Mouse (Mus musculus) embryo, embryonic 9.5 days (tissue): ENCODE results near the gene Atp2b2.

Experiments used
- DNase-seq: peaks from one replicate; pipeline ENCODE4 v3.0.0-alpha.2; 2017; ENCODE audit errors: extremely low spot score

Gene Atp2b2

GRCm38 (mm10) chr6:113795241-113795702 is 247.1 kb downstream of the Atp2b2 start:
- peak; percentile 25 for DNase-seq

GRCm38 (mm10) chr6:113792368-113792767 is 250.0 kb downstream of the Atp2b2 start:
- DNase-seq, result no peak

DNA sequence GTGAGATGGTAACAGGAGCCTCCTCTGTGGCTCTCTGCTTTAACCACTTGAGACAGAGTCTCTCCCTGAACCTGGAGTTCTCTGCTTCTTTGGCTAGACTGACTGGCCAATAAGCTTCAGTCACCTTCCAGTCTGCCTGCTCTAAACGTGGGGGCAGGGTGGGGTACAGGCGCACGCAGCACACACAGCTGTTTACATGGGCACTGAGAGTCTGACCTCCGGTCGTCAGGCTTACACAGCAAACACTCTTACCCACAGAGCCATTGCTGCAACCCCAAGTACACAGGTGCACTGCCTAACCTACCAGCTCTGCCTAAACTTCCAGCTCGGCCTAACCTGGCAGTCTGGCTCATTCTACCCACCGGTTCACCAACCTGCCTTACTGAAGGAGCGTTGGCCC is 251.4 kb downstream of the Atp2b2 start:
- DNase-seq, result no peak

GRCm38 (mm10) chr6:113787459-113787968 is 254.9 kb downstream of the Atp2b2 start:
- DNase-seq, result no peak

DNA sequence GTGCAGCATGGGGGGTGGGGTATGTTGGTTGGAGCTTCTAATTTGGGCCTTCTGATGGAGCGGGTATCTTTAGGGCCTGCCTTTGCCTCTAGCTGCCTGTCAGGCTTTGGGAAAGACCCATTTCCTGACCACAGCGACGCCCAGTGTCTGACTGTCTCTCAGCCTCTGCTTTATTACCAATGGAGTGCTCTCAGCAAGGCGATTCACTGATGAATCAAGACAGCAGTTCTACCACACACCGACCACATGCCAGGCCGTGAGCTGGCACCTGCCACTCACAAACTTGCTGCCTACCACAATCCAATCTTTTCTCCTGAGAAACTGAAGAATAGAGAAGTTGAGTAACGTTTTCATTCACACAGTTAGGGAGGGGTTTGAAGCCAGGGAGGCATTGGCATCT is 256.8 kb downstream of the Atp2b2 start:
- DNase-seq, result no peak

- no peak for DNase-seq
These were observed 264.1 kb downstream of the Atp2b2 start for GRCm38 (mm10) chr6:113778229-113778753.

- no peak for DNase-seq
These were observed 273.6 kb downstream of the Atp2b2 start for GRCm38 (mm10) chr6:113768804-113769203.

DNA sequence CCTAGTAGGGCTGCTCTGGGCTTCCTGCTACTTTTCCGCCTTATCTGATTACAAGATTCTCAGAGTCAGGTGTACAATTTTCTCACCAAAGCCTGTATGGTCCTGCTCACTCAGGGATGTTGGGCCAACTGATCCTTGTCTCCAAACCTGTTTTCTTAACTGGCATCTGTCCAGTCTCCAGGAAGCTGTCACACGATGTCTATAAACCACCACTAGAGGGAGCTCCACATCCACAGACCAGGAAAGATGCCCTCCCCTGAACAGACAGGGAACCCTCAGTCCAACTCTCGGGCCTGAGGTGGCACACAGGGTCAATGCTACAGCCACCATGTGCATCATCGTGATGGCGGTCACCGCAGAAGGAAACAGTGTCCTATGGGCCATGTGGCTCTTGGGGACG is 280.8 kb downstream of the Atp2b2 start:
- DNase-seq, result peak; percentile 74

DNA sequence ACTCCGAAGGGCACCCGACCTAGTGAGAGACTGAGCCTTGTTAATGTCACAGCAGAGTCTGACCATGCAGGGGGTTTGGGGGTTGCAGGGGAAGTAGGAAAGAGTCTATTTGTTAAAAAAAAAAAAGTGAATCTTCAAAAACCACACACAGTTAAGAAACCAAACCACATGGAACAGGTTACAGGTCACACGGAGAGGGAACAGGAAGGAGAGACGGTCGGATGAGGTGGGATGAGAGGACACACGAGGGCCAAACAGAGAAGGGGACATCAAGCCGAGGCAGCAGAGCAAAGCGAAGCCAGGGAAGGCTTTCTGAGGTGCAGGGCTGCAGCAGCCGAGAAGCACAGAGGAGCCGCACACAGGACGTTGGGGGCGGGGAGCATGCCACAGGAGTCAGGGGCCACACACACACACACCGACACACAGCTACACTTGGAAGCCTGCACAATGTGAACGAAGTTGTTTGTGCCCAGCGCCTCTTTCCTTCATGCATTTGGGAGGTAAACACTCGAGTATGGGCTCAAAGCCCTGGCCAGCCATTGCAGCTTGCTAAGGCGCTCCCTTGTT is 293.2 kb downstream of the Atp2b2 start:
- DNase-seq, result peak; percentile 5

- DNase-seq, result peak; percentile 25
These were observed 294.1 kb downstream of the Atp2b2 start for GRCm38 (mm10) chr6:113748351-113748750.

DNA sequence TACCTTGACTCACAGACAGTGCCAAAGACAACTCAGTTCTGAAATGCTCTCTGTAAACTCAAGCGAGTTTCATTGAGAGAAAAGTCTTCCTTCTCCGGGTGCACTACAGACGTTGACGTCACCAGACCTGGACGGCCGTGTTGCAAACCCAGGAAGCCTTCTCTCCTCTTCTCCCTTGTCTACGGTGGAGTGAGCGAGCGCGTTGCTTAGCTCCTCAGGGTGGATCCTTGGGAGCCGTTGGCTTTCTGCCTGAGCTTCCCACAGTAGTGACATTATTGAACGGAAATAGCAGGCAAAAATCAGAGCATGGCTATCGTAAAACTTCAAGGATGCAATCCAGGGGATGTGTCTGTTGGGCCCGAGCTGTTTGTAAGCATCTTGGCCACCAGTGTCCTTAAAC is 295.1 kb downstream of the Atp2b2 start:
- no peak for DNase-seq

GRCm38 (mm10) chr6:113745117-113745516 is 297.3 kb downstream of the Atp2b2 start:
- DNase-seq, result no peak

- DNase-seq, result no peak
These were observed 299.3 kb downstream of the Atp2b2 start for GRCm38 (mm10) chr6:113743111-113743510.

GRCm38 (mm10) chr6:113742321-113742720 is 300.1 kb downstream of the Atp2b2 start:
- DNase-seq, result no peak

DNA sequence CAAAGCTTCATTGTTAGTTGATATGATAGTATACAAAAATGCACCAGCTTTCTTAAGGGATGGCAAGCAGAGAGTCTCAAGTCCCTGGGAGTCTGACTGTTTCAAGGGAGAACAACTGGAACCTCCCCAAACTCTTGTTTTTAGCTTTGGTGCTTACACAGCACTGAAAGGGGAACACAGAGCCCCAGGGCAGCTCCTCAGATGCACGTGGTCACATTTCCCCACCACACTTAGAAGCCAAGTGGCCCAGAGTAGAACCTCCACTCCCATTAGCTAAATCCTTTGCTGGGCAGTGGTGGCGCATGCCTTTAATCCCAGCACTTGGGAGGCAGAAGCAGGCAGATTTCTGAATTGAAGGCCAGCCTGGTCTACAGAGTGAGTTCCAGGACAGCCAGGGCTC is 301.0 kb downstream of the Atp2b2 start:
- no peak for DNase-seq

- DNase-seq, result peak; percentile 92
These were observed 301.9 kb downstream of the Atp2b2 start, which contains the start of gene Sec13 for GRCm38 (mm10) chr6:113740236-113741217. Sec13 (minus strand) TSS chr6:113740743.

- no peak for DNase-seq
These were observed 304.9 kb downstream of the Atp2b2 start for GRCm38 (mm10) chr6:113737318-113738046.

DNA sequence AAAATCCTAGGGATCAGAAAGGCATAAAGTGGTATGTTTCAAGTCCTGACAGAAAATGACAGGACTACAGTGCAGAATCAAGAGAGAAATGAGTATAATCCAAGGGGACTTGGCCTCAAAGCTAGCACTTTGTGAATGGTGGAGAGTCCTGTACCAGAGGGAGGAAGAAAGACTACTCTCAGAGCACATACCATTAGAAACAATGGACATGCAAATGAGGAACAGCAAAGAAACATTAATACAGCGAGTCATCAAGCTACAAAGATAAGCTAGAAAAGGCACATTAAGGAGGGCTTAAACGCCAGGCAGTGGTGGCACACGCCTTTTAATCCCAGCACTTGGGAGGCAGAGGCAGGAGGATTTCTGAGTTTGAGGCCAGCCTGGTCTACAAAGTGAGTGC is 311.1 kb downstream of the Atp2b2 start:
- no peak for DNase-seq

GRCm38 (mm10) chr6:113728181-113728580 is 314.2 kb downstream of the Atp2b2 start:
- no peak for DNase-seq

DNA sequence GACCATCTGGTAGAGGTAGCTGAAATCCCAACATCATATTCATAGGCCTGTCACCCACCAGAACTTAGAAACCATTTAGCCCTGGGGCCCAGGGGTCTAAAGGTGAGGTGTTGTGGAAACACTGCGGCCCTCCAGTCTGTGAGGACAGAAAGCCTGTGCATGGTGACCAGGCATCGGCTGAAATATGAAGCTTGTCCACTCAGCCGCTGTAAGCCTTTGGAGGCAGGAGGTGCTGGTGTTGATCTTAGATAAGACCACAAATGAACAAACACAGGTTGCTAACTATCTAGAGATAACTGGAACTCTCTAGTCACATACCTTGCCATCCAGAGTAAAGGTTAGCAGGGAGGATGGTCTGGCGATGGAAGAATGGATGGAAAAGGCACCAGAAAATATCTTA is 321.4 kb downstream of the Atp2b2 start:
- no peak for DNase-seq

- DNase-seq, result no peak
These were observed 322.5 kb downstream of the Atp2b2 start, which contains the start of gene Ghrl for GRCm38 (mm10) chr6:113719878-113720277. Ghrl (minus strand) TSS chr6:113719880.

DNA sequence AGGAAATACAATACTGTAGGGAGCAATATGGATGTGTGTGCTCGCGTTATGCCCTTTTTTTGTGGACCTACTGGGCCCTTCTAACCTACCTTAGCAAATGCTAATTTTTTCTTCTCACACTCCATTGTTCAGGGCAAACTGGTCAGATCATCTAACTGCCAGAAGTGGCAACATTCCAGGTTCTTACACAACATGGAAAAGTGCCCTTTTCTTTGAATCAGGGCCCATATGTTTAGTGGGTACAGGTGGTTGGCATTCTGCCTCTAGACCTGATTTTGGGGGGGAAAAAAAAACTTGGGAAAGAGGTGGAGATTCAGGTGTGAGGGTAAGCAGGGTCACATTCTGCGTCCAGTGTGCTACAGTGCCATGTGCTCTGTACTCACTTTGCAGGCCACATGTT is 324.9 kb downstream of the Atp2b2 start:
- no peak for DNase-seq
